Mouse (Mus musculus) mouse trophoblast stem cell (cell line): ENCODE results near the gene Asl.
"Not testable (repeated sequence)": the region's sequence is repeated elsewhere in the genome, so short reads cannot be mapped to it uniquely, and the experiment has no call there.

ENCODE experiments used
- in situ Hi-C, 2 experiments: fragments of 300-500 bp; cut with MseI, MboI; formaldehyde crosslinking; loops; 2 replicates in 1 of 2; 3 replicates in 1 of 2; pipeline ENCODE4 v1.15.1; 2025

Gene Asl

GRCm38 (mm10) chr5:130046100-130046499 lies 17.1 kb upstream of the Asl start:
- in situ Hi-C loops: no loop called here

- in situ Hi-C loops: no loop called here
Measured at GRCm38 (mm10) chr5:130044201-130044695, 15.2 kb upstream of the Asl start.

- in situ Hi-C loops: no loop called here
Measured at GRCm38 (mm10) chr5:130043741-130044140, 14.7 kb upstream of the Asl start.

GRCm38 (mm10) chr5:130041262-130041661 lies 12.2 kb upstream of the Asl start:
- in situ Hi-C loops: no loop called here

GRCm38 (mm10) chr5:130040797-130041196 lies 11.8 kb upstream of the Asl start:
- in situ Hi-C loops: no loop called here

- in situ Hi-C loops: no loop called here
Measured at GRCm38 (mm10) chr5:130037752-130038455, 8.9 kb upstream of the Asl start.

- in situ Hi-C loops: not testable (repeated sequence)
Measured at GRCm38 (mm10) chr5:130036300-130036699, 7.3 kb upstream of the Asl start.

- in situ Hi-C loops: no loop called here
Measured at GRCm38 (mm10) chr5:130033869-130034268, 4.8 kb upstream of the Asl start.

- in situ Hi-C loops: no loop called here
Measured at GRCm38 (mm10) chr5:130031410-130032390, 2.7 kb upstream of the Asl start.

GRCm38 (mm10) chr5:130027696-130028095 lies 1.4 kb downstream of the Asl start:
- in situ Hi-C loops: no loop called here

- in situ Hi-C loops: no loop called here
Measured at GRCm38 (mm10) chr5:130027134-130027533, 1.9 kb downstream of the Asl start.

GRCm38 (mm10) chr5:130023767-130024539 lies 5.1 kb downstream of the Asl start:
- in situ Hi-C loops: no loop called here

GRCm38 (mm10) chr5:130023067-130023766 lies 5.8 kb downstream of the Asl start:
- in situ Hi-C loops: no loop called here

- in situ Hi-C loops: no loop called here
Measured at GRCm38 (mm10) chr5:130022366-130022765, 6.7 kb downstream of the Asl start.

GRCm38 (mm10) chr5:130021361-130021966 lies 7.6 kb downstream of the Asl start:
- in situ Hi-C loops: no loop called here

GRCm38 (mm10) chr5:130019461-130019860 lies 9.6 kb downstream of the Asl start:
- in situ Hi-C loops: no loop called here

- in situ Hi-C loops: no loop called here
Measured at GRCm38 (mm10) chr5:130015104-130015503, 13.9 kb downstream of the Asl start.

GRCm38 (mm10) chr5:130010961-130011360 lies 18.1 kb downstream of the Asl start:
- in situ Hi-C loops: no loop called here

- in situ Hi-C loops: no loop called here
Measured at GRCm38 (mm10) chr5:130009784-130010183, 19.3 kb downstream of the Asl start.

GRCm38 (mm10) chr5:130008034-130008590 lies 20.9 kb downstream of the Asl start:
- in situ Hi-C loops: no loop called here
